Mouse (Mus musculus) CH12.LX (cell line): ENCODE results near the gene Prss42. TPM values are rescaled to one million over a fixed set of nuclear protein-coding genes. Genes with fewer than 3 reads are reported as not detected.

ENCODE experiments used
- DNase-seq: peaks from one replicate; pipeline ENCODE4 v3.0.0-alpha.2; 2013; ENCODE audit errors: extremely low read depth
- H3K27ac ChIP-seq: 2 replicates; pipeline ENCODE4 v1.5.1; 2012; ENCODE audit warnings: low read depth, mild to moderate bottlenecking, control low read depth, moderate library complexity; ENCODE audit not compliant: insufficient read depth
- H3K27me3 ChIP-seq: replicated peaks from 2 replicates; pipeline ENCODE3; 2012; ENCODE audit warnings: inconsistent platforms
- H3K36me3 ChIP-seq, 2 experiments: replicated peaks in 1 of 2; 2 replicates each; pipeline versions ENCODE3 to v1.6.1; 2012; ENCODE audit warnings: inconsistent platforms in 1 of 2, low read length in 1 of 2, mild to moderate bottlenecking in 1 of 2, mixed read lengths in 1 of 2, moderate library complexity in 1 of 2; ENCODE audit not compliant: control insufficient read depth in 1 of 2, insufficient read depth in 1 of 2
- H3K4me1 ChIP-seq, 2 experiments: 2 replicates each; pipeline ENCODE4 v1.6.1; 2012; ENCODE audit warnings: inconsistent platforms in 1 of 2, moderate library complexity in 1 of 2; ENCODE audit not compliant: insufficient read depth in 2 of 2, control insufficient read depth in 1 of 2
- H3K4me2 ChIP-seq: 2 replicates; pipeline ENCODE4 v1.6.1; 2012; ENCODE audit warnings: low read depth, mild to moderate bottlenecking, control low read depth; ENCODE audit not compliant: poor library complexity, insufficient read depth, severe bottlenecking
- H3K4me3 ChIP-seq, 3 experiments: fragments of 150-350 bp in 1 of 3; sonication (generic) in 1 of 3; replicated peaks in 1 of 3; 2 replicates each; pipeline versions ENCODE3 to v1.5.1; 2011 to 2012; ENCODE audit warnings: low read depth in 2 of 3, low read length in 2 of 3, mild to moderate bottlenecking in 2 of 3, moderate library complexity in 2 of 3, control low read depth in 1 of 3, improper control_type of control experiment in 1 of 3, inconsistent platforms in 1 of 3, mixed read lengths in 1 of 3; ENCODE audit not compliant: poor library complexity in 1 of 3
- H3K79me2 ChIP-seq: replicated peaks from 2 replicates; pipeline ENCODE4 v1.6.1; 2012; ENCODE audit warnings: mild to moderate bottlenecking, moderate library complexity; ENCODE audit not compliant: control insufficient read depth, poor library complexity, insufficient read depth, severe bottlenecking; ENCODE audit errors: extremely low read depth
- H3K9ac ChIP-seq: 2 replicates; pipeline ENCODE4 v1.6.1; 2012; ENCODE audit warnings: low read depth, mild to moderate bottlenecking, control low read depth, moderate library complexity; ENCODE audit not compliant: insufficient read depth
- H3K9me3 ChIP-seq: replicated peaks from 2 replicates; pipeline ENCODE3; 2012; ENCODE audit warnings: low read length, inconsistent platforms, mixed read lengths
- BHLHE40 ChIP-seq: IDR thresholded peaks from 2 replicates; pipeline ENCODE4 v1.6.1; 2011; ENCODE audit warnings: mild to moderate bottlenecking, low read depth, low read length, improper control_type of control experiment
- CHD1 ChIP-seq: IDR thresholded peaks from 2 replicates; pipeline ENCODE4 v1.6.1; 2012; ENCODE audit warnings: low read depth, low read length, improper control_type of control experiment, inconsistent platforms
- CHD2 ChIP-seq: IDR thresholded peaks from 2 replicates; pipeline ENCODE4 v1.6.1; 2011; ENCODE audit warnings: low read length, improper control_type of control experiment
- E2F4 ChIP-seq: IDR thresholded peaks from 2 replicates; pipeline ENCODE4 v1.6.1; 2011; ENCODE audit warnings: low read depth, low read length, improper control_type of control experiment; ENCODE audit not compliant: insufficient replicate concordance
- ETS1 ChIP-seq: conservative IDR thresholded peaks from 2 replicates; pipeline ENCODE4 v1.6.1; 2012; ENCODE audit warnings: low read depth, mild to moderate bottlenecking, inconsistent platforms, low read length, improper control_type of control experiment, moderate library complexity
- GABPA ChIP-seq: IDR thresholded peaks from 2 replicates; pipeline ENCODE4 v1.6.1; 2012; ENCODE audit warnings: low read depth, low read length, improper control_type of control experiment, inconsistent platforms; ENCODE audit not compliant: insufficient replicate concordance
- JUN ChIP-seq: IDR thresholded peaks from 2 replicates; pipeline ENCODE4 v1.6.1; 2011; ENCODE audit warnings: low read depth, mild to moderate bottlenecking, low read length, improper control_type of control experiment, moderate library complexity; ENCODE audit not compliant: insufficient read depth
- JUND ChIP-seq: conservative IDR thresholded peaks from 2 replicates; pipeline ENCODE4 v1.6.1; 2011; ENCODE audit warnings: low read depth, low read length, improper control_type of control experiment
- MAFK ChIP-seq: IDR thresholded peaks from 2 replicates; pipeline ENCODE4 v1.6.1; 2011; ENCODE audit warnings: low read length, improper control_type of control experiment; ENCODE audit not compliant: insufficient replicate concordance
- MAX ChIP-seq: IDR thresholded peaks from 2 replicates; pipeline ENCODE4 v1.6.1; 2011; ENCODE audit warnings: low read length, improper control_type of control experiment
- MAZ ChIP-seq: IDR thresholded peaks from 2 replicates; pipeline ENCODE4 v1.6.1; 2012; ENCODE audit warnings: low read depth, mild to moderate bottlenecking, inconsistent platforms, low read length, improper control_type of control experiment, moderate library complexity
- MYC ChIP-seq: IDR thresholded peaks from 2 replicates; pipeline ENCODE4 v1.6.1; 2011; ENCODE audit warnings: low read depth, mild to moderate bottlenecking, improper control_type of control experiment, low read length
- POLR2A ChIP-seq: IDR thresholded peaks from 2 replicates; pipeline ENCODE4 v1.6.1; 2011; ENCODE audit warnings: low read depth, mild to moderate bottlenecking, improper control_type of control experiment, low read length
- POLR2AphosphoS2 ChIP-seq: IDR thresholded peaks from 2 replicates; pipeline ENCODE4 v1.6.1; 2011; ENCODE audit warnings: low read depth, low read length, improper control_type of control experiment
- RAD21 ChIP-seq: IDR thresholded peaks from 2 replicates; pipeline ENCODE4 v1.6.1; 2011; ENCODE audit warnings: low read depth, mild to moderate bottlenecking, low read length, improper control_type of control experiment, moderate library complexity
- RCOR1 ChIP-seq: conservative IDR thresholded peaks from 2 replicates; pipeline ENCODE4 v1.6.1; 2012; ENCODE audit warnings: low read depth, mild to moderate bottlenecking, inconsistent platforms, low read length, improper control_type of control experiment
- USF2 ChIP-seq: conservative IDR thresholded peaks from 2 replicates; pipeline ENCODE4 v1.6.1; 2011; ENCODE audit warnings: low read depth, low read length, improper control_type of control experiment
- ZMIZ1 ChIP-seq: IDR thresholded peaks from 2 replicates; pipeline ENCODE4 v1.6.1; 2012; ENCODE audit warnings: low read depth, mild to moderate bottlenecking, inconsistent platforms, low read length, improper control_type of control experiment
- ZNF384 ChIP-seq: IDR thresholded peaks from 2 replicates; pipeline ENCODE4 v1.6.1; 2012; ENCODE audit warnings: low read depth, low read length, improper control_type of control experiment, inconsistent platforms
- dilution Hi-C: fragments of 300-500 bp; cut with MboI; formaldehyde crosslinking; loops from 2 replicates; pipeline ENCODE4 v1.14.3; 2020; ENCODE audit warnings: low sequenced_read_pairs; ENCODE audit not compliant: extremely low pct_unique_long_range_greater_than_20kb, extremely low pct_ligation_motif_present
- in situ Hi-C: fragments of 300-500 bp; cut with MboI; formaldehyde crosslinking; loops from 3 replicates; pipeline ENCODE4 v1.14.3; 2019; ENCODE audit warnings: low sequenced_read_pairs, low pct_ligation_motif_present, low pct_unique_long_range_greater_than_20kb, mixed read lengths
- polyA plus RNA-seq: library from polyadenylated mRNA; unstranded; fragments of >175 nt; gene quantifications from 2 replicates; pipeline ENCODE4 v1.2.1, GENCODE M21; 2012; ENCODE audit warnings: low read depth; ENCODE audit not compliant: insufficient read length
- total RNA-seq, 2 experiments: library from RNA; depleted of rRNA; stranded (reverse); fragments of 300-350 nt in 1 of 2; fragments of >200 nt in 1 of 2; gene quantifications; 2 replicates each; pipeline ENCODE4 v1.2.3; 2012 to 2014

Prss42 gene
- total and polyA plus RNA-seq, 3 experiments: 0.34 to 1.1 TPM; not detected in 1

DNA sequence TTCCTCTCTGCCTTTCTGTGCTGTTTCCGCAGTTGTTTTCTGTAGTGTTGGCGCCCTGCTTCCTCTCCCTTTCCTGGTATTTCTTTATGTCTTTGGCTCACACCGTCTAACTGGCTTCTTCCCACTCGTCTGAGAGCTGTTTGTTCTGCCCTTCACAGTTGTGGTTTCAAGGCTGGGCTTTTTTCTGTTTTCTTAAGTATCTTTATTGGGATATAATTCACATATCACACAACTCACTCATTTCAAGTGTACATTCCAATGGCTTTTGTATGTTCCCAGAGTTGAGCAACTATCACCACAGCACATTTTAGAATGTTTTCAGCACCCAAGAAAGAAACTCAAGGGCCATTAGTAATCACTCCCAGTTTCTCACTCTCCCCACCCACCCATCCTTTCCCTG is 7.5 kb upstream of the Prss42 start:
- no peaks in the 10 kb centered on the region for H3K4me1 ChIP-seq
- H3K9me3 ChIP-seq: peaks cover 7% of the 10 kb centered on the region
- dilution Hi-C loops (no loop called here), in situ Hi-C loops (no loop called here)
- no peaks in the 10 kb centered on the region for H3K79me2 ChIP-seq
- no peaks in the 10 kb centered on the region for H3K27me3 ChIP-seq
- no peak overlapping the region for H3K9ac ChIP-seq
- no peak for DNase-seq
- no peak for TF ChIP-seq E2F4
- no peak for TF ChIP-seq MYC
- TF ChIP-seq JUND: no peak
- TF ChIP-seq RCOR1: no peak
- TF ChIP-seq CHD2: no peak
- no peak for TF ChIP-seq POLR2A
- no peak for TF ChIP-seq ETS1
- no peak for TF ChIP-seq GABPA
- TF ChIP-seq MAX: no peak
- TF ChIP-seq POLR2AphosphoS2: no peak
- no peak for TF ChIP-seq ZMIZ1
- no peak for TF ChIP-seq CHD1
- no peak for TF ChIP-seq MAZ
- no peak for TF ChIP-seq JUN
- TF ChIP-seq RAD21: no peak
- TF ChIP-seq USF2: no peak
- H3K36me3 ChIP-seq: no peaks in the 10 kb centered on the region
- no peak overlapping the region for H3K4me3 ChIP-seq
- no peak overlapping the region for H3K4me2 ChIP-seq
- no peak overlapping the region for H3K27ac ChIP-seq

DNA sequence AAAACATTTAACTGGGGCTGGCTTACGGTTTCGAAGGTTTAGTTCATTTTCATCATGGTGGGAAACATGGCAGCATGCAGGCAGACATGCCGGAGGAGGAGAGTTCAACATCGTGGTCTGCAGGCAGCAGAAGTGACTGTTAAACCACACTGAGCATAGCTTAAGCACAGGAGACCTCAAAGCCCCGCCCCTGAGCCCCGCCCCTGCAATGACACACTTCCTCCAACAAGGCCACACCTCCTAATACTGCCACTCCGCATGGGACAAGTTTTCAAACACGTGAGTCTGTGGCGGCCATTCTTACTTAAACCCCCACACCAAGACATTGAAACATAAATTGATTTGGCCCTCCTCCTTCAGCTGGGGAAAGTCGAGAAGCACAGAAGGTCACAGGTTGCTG is 953 bp upstream of the Prss42 start:
- Histone ChIP-seq H3K27me3 (no peaks in the 10 kb centered on the region), H3K9ac (no peak overlapping the region), H3K4me3 (peak overlapping the region in 1 of 3 experiments; percentile 32), H3K4me2 (no peak overlapping the region), H3K79me2 (no peaks in the 10 kb centered on the region), H3K27ac (no peak overlapping the region), H3K9me3 (no peaks in the 10 kb centered on the region), H3K36me3 (no peaks in the 10 kb centered on the region), H3K4me1 (peaks cover 11 to 45% of the 10 kb centered on the region in 2 experiments; a peak in 3 of 4 replicates)
- peak; percentile 56 for DNase-seq
- in situ Hi-C loops (no loop called here), dilution Hi-C loops (no loop called here)
- TF ChIP-seq ZNF384: no peak
- TF ChIP-seq MAFK: no peak
- 0 out of 2 replicates have a peak, but pooled peaks have one; percentile 18 for TF ChIP-seq BHLHE40
- TF ChIP-seq RAD21: no peak
